Mouse (Mus musculus): ENCODE measurements at regions not wholly inside any gene's neighbourhood (a gene's known extent, or its start where the extent isn't known, plus 50 kb on each side); places are given as distances from the start of the nearest gene placed in this dataset.

GRCm38 (mm10) chr4:89057573-89057972, 79.3 kb upstream of the Mtap start:
- TF ChIP-seq POLR2A (IDR thresholded peaks at IDR 0.05; ENCODE audit: low read depth, low read length) = no peak
- no peak for TF ChIP-seq CTCF (IDR thresholded peaks at IDR 0.05; ENCODE audit: extremely low read depth, insufficient read length, insufficient replicate concordance, low read depth, low read length)

Measured in small intestine, adult 2 months (tissue).